Mouse (Mus musculus) lung, postnatal 0 days (tissue): ENCODE results near the gene Pbp2. TPM values are rescaled to one million over a fixed set of nuclear protein-coding genes. Genes with fewer than 3 reads are reported as not detected.
A peak's percentile ranks its signal among the peaks of the same experiment; 100 is the strongest.

Experiments
- ATAC-seq: fragments of 200-750 bp; cut with Nextera tagmentation; 2 replicates; pipeline ENCODE4 v1.8.0; 2017; ENCODE audit warnings: moderate library complexity
- DNase-seq: peaks from one replicate; pipeline ENCODE4 v3.0.0-alpha.2; 2016; ENCODE audit warnings: low spot score
- H3K27ac ChIP-seq: fragments of 300-500 bp; sonication (generic); 2 replicates; pipeline ENCODE4 v1.5.1; 2014; ENCODE audit warnings: antibody characterized with exemption, mild to moderate bottlenecking, low read length, mixed read lengths
- H3K27me3 ChIP-seq: fragments of 300-500 bp; sonication (generic); replicated peaks from 2 replicates; pipeline ENCODE4 v1.6.1; 2014; ENCODE audit warnings: low read length, mixed read lengths; ENCODE audit not compliant: insufficient read depth
- H3K36me3 ChIP-seq: fragments of 300-500 bp; sonication (generic); 2 replicates; pipeline ENCODE4 v1.6.1; 2014; ENCODE audit warnings: low read length, mixed read lengths; ENCODE audit not compliant: insufficient read depth
- H3K4me1 ChIP-seq: fragments of 300-500 bp; sonication (generic); 2 replicates; pipeline ENCODE4 v1.6.1; 2014; ENCODE audit warnings: antibody characterized with exemption, low read depth, low read length, mixed read lengths; ENCODE audit not compliant: insufficient read depth
- H3K4me2 ChIP-seq: fragments of 300-500 bp; sonication (generic); replicated peaks from 2 replicates; pipeline ENCODE4 v1.6.1; 2014; ENCODE audit warnings: low read depth, mild to moderate bottlenecking, low read length, moderate library complexity, mixed read lengths
- H3K4me3 ChIP-seq: fragments of 300-500 bp; sonication (generic); 2 replicates; pipeline ENCODE4 v1.5.1; 2014; ENCODE audit warnings: low read depth, low read length
- H3K9ac ChIP-seq: fragments of 300-500 bp; sonication (generic); replicated peaks from 2 replicates; pipeline ENCODE4 v1.6.1; 2014; ENCODE audit warnings: low read depth, mild to moderate bottlenecking
- H3K9me3 ChIP-seq: fragments of 300-500 bp; sonication (generic); 2 replicates; pipeline ENCODE4 v1.6.1; 2016; ENCODE audit warnings: low read length, mixed read lengths
- CTCF ChIP-seq: IDR thresholded peaks from 2 replicates; pipeline ENCODE4 v1.5.1; 2016; ENCODE audit warnings: antibody characterized with exemption, mild to moderate bottlenecking
- EP300 ChIP-seq: IDR thresholded peaks from 2 replicates; pipeline ENCODE4 v1.6.1; 2016; ENCODE audit warnings: antibody characterized with exemption, mild to moderate bottlenecking, control low read depth
- WGBS: fragments of 180-500 bp; shearing (Covaris S2); extraction: QIAGEN DNeasy Blood & Tissue Kit; methylation state at CpG from one replicate; pipeline ENCODE4 v1.1.7; 2014; 5-methylcytosine and 5-hydroxymethylcytosine counted together
- polyA plus RNA-seq: library from polyadenylated mRNA; unstranded; fragments of >200 nt; fragmentation: Nextera tagmentation; extraction: Ambion mirVana; gene quantifications from 2 replicates; pipeline ENCODE4 v1.2.1, GENCODE M21; 2015

The Pbp2 gene
- polyA plus RNA-seq, 1 experiment from 2014 or later, result 0.42 TPM

- no peak overlapping the region for H3K4me3 ChIP-seq
- H3K27ac ChIP-seq, result no peak overlapping the region
- ATAC-seq, result no peak
- TF ChIP-seq CTCF (no peak), EP300 (no peak)
- 84% methylated on average over 8 of the region's 8 CpGs for WGBS
- no peak overlapping the region for H3K4me2 ChIP-seq
- no peaks in the 10 kb centered on the region; the same call in 1 of the 2 replicates for H3K4me1 ChIP-seq
- no peak for DNase-seq
- H3K27me3 ChIP-seq, result no peaks in the 10 kb centered on the region
- no peaks in the 10 kb centered on the region for H3K9me3 ChIP-seq
- no peak overlapping the region for H3K9ac ChIP-seq
- no peaks in the 10 kb centered on the region for H3K36me3 ChIP-seq
Measured at GRCm38 (mm10) chr6:135336376-135336775, 26.2 kb upstream of the Pbp2 start.

- Histone ChIP-seq H3K4me2 (no peak overlapping the region), H3K27me3 (no peaks in the 10 kb centered on the region), H3K36me3 (no peaks in the 10 kb centered on the region), H3K27ac (peak overlapping the region; percentile 57), H3K9me3 (no peaks in the 10 kb centered on the region), H3K9ac (no peak overlapping the region), H3K4me1 (no peaks in the 10 kb centered on the region; the same call in 1 of the 2 replicates), H3K4me3 (no peak overlapping the region)
- DNase-seq (peak; percentile 62), ATAC-seq (peak; percentile 70)
- 53% methylated on average over 5 of the region's 5 CpGs for whole genome bisulfite sequencing
- TF ChIP-seq EP300 (0 out of 2 replicates have a peak, but pooled peaks have one; percentile 13), CTCF (0 out of 2 replicates have a peak, but pooled peaks have one; percentile 14)
Measured at GRCm38 (mm10) chr6:135333994-135334651, 23.9 kb upstream of the Pbp2 start.

- DNase-seq, result peak; percentile 61
Measured at GRCm38 (mm10) chr6:135332737-135333281, 22.6 kb upstream of the Pbp2 start.

GRCm38 (mm10) chr6:135331916-135332315, 21.7 kb upstream of the Pbp2 start:
- 74% methylated on average over 4 of the region's 4 CpGs for WGBS
- Histone ChIP-seq H3K9me3 (no peaks in the 10 kb centered on the region), H3K9ac (no peak overlapping the region), H3K4me1 (no peaks in the 10 kb centered on the region; the same call in 1 of the 2 replicates), H3K4me3 (no peak overlapping the region), H3K36me3 (no peaks in the 10 kb centered on the region), H3K27me3 (no peaks in the 10 kb centered on the region), H3K27ac (no peak overlapping the region), H3K4me2 (no peak overlapping the region)
- DNase-seq (no peak), ATAC-seq (no peak)
- TF ChIP-seq CTCF (no peak), EP300 (no peak)

More at GRCm38 (mm10) chr6:135332737-135333281, 22.6 kb upstream of the Pbp2 start:
- TF ChIP-seq EP300 (0 out of 2 replicates have a peak, but pooled peaks have one; percentile 16), CTCF (no peak)
- Histone ChIP-seq H3K27ac (peak overlapping the region; percentile 23; the same call in 1 of the 2 replicates), H3K36me3 (no peaks in the 10 kb centered on the region), H3K9ac (no peak overlapping the region), H3K9me3 (no peaks in the 10 kb centered on the region), H3K4me2 (no peak overlapping the region), H3K27me3 (no peaks in the 10 kb centered on the region), H3K4me3 (no peak overlapping the region), H3K4me1 (no peaks in the 10 kb centered on the region; the same call in 1 of the 2 replicates)
- peak; percentile 60 for ATAC-seq
- WGBS, result 27% methylated on average over 10 of the region's 10 CpGs

GRCm38 (mm10) chr6:135326847-135327246, 16.6 kb upstream of the Pbp2 start:
- no peak for DNase-seq
- Histone ChIP-seq H3K27ac (no peak overlapping the region), H3K4me3 (no peak overlapping the region), H3K4me1 (peaks cover 13% of the 10 kb centered on the region; the same call in 1 of the 2 replicates), H3K36me3 (no peaks in the 10 kb centered on the region), H3K4me2 (no peak overlapping the region), H3K9ac (no peak overlapping the region), H3K27me3 (no peaks in the 10 kb centered on the region), H3K9me3 (no peaks in the 10 kb centered on the region)
- ATAC-seq, result no peak
- WGBS, result 69% methylated on average over 7 of the region's 7 CpGs
- TF ChIP-seq EP300 (no peak), CTCF (no peak)

- H3K27me3 ChIP-seq, result no peaks in the 10 kb centered on the region
- no peaks in the 10 kb centered on the region for H3K36me3 ChIP-seq
- no peak overlapping the region for H3K9ac ChIP-seq
- no peak overlapping the region for H3K4me2 ChIP-seq
- ATAC-seq (peak; percentile 60), DNase-seq (peak; percentile 68)
- H3K27ac ChIP-seq, result peak overlapping the region; percentile 38
- H3K4me3 ChIP-seq, result no peak overlapping the region
- WGBS, result 49% methylated on average over 9 of the region's 9 CpGs
- no peak for TF ChIP-seq CTCF
- TF ChIP-seq EP300, result no peak
- peaks cover 13% of the 10 kb centered on the region; the same call in 1 of the 2 replicates for H3K4me1 ChIP-seq
- H3K9me3 ChIP-seq, result no peaks in the 10 kb centered on the region
Measured at GRCm38 (mm10) chr6:135324686-135325300, 14.6 kb upstream of the Pbp2 start.
